Mouse (Mus musculus) small intestine, adult 2 months (tissue): Measurements from ENCODE around the gene Tex19.1.

Experiments
- CTCF ChIP-seq: fragments of 200-500 bp; IDR thresholded peaks from 2 replicates; pipeline ENCODE4 v1.5.1; 2012; ENCODE audit warnings: low read depth, mild to moderate bottlenecking, control low read depth, inconsistent platforms, low read length, moderate library complexity, mixed read lengths; ENCODE audit not compliant: insufficient replicate concordance, insufficient read length; ENCODE audit errors: extremely low read depth
- POLR2A ChIP-seq: fragments of 200-500 bp; IDR thresholded peaks from 2 replicates; pipeline ENCODE4 v1.6.1; 2012; ENCODE audit warnings: low read depth, mild to moderate bottlenecking, control low read depth, inconsistent platforms, low read length, moderate library complexity

DNA sequence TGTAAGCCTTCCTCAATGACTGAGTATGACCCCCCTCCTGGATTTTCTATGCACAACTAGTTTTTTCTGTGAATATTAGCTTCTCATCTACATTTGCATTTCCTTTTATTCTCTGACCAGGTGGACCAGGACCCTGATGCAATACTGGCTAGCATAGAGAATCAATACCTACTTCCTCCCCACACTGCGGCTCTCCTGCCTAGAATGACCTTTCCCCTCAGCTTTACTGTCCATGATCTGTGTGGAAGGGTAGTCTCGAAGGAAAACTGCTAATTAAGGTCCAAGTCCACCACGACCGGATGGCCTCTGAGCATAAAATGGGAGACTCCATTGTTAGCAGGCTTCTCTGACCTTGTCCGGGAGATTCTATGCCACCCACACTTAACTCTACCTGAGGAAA, 8.3 kb upstream of the Tex19.1 start:
- TF ChIP-seq CTCF (no peak), POLR2A (no peak)
